Mouse (Mus musculus): ENCODE data around the gene Arrdc4.

The Arrdc4 gene

DNA sequence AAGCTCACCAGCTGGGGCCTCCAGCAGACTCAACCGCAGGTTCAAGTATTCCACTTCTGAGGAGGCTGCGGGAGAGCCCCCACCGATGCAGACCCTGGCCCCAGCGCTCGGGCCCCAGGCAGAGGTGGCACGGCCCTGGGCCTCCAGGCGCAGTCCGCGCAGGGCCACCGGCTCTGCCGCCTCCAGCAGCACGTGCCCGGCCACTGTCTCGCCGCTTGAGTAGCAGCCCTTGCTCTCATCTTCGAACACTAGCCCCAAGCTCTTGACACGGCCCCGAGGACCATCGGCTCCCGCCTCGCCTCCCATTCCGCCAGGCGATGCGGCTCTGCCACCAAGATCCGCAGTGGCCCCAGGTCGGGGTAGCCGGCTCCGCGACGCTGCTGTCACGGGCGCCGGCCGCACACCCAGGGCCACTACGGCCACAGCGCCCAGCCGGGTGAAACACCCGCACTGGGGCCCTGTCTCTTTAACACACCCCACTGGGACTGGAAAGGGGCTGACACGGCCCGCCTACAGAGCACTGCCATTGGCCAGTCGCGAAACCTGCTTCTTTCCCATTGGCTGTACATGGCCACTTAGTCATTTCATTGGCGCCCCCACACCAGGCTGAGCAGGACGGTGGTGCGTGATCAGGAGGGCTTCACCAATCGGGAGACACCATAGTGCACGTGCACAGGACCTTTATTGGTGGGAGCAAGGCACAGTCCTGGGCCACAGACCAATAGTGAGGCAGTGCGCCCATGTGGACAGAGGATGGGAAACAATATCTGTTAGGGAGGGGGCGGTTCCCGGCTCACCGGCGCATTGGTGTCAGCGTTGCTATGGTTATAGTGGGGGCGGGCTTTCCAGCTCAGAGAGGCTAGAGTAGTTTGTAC lies at the start of gene Arrdc4:
Gene Arrdc4, minus strand, starts transcription at position 481 of the 875 bp plus-strand sequence.
- DNase-seq, result peak; percentile 88

DNA sequence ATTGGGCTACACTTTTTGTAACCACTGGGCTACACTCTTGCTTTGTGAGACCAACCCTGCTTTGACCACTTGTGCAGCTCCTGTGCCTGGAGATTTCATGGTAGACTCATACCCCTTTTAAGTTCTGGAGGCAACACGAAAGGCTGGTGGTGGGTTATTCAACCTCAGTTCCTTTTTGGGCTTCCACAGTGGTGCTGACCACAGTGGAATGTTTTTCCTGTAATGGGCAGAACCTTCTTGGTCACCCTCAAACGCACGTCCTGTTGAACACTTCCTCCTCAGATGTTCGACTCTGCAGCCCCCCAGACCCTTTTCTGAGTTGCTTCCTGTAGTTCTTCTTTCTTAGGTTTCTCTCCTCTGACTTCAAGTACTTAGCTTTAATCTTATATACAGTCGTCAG lies 46.5 kb upstream of the Arrdc4 start:
- DNase-seq, result no peak

DNA sequence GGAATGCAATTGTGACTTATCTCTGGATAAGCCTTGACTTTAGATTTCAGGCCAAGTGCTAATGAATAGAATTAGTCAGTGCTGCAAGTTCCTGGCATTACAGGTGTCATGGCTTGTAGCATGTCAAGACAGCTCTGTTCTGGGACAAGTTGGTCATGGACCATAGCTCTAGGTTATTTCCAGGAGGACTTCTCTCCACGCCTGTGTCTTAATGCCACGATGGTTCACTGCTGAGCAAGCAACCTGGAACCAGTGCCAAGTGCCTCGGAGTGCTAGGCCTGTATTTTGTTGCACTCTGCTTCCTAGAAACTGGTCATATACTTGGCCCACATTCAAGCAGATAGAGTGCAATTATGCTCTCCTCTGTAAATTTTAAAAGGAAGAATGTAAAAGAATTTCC lies 39.7 kb upstream of the Arrdc4 start:
- DNase-seq, result no peak

DNA sequence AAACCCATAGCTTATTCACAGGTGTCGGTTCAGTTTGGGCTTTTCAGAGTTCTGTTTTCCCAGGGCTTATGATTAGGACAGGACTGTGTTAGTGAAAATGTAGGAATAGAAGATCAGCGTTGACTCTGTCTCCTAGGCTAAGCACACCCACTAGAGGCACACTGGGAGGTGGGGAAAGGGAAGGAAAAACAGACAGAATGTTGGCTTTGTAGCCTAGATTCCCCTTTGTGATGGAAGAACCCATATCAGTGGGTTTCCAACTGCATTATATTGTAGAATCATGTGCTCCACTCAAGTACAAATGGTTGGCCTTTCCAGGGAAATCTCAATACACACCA lies 22.7 kb upstream of the Arrdc4 start:
- no peak for DNase-seq

DNA sequence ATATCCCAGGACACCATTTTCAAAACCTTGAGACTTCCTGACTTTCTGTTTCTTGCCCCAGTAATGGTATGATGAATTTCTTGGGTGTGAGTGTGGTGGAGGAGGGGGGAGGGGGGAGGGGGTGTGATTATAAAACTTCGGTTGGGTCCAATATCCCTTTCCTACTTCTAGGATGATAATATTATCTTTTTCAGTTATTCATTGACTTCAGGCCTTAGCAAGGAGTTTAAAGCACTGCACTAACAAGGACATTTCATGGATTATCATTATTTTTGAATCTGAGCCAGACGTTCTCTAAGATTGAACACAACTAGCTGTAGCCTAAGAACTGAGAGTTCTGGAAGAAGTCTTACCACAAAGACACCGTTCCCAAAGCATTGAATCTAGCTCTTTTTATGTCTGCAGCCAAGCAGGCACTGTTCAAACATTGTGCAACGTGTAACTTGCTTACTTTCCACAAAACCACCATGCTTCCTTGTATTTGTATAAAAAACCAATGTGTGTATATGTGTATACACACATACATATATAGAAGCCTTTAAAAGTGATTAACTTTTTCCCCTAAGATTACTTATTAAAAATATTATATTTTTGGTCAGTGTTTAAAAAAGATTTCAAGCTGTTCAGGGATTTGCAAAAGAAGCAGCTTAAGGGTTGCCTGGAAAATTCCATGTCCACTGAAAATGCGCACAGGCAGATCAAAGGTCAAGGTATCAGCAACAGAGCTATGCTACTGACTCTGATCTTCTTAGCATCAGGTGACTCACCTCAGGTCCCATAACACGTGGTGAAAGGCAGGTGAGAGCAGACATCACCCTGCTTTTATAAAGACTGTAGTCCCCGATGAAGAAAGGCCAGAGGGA lies 22.1 kb upstream of the Arrdc4 start:
- DNase-seq, result no peak

DNA sequence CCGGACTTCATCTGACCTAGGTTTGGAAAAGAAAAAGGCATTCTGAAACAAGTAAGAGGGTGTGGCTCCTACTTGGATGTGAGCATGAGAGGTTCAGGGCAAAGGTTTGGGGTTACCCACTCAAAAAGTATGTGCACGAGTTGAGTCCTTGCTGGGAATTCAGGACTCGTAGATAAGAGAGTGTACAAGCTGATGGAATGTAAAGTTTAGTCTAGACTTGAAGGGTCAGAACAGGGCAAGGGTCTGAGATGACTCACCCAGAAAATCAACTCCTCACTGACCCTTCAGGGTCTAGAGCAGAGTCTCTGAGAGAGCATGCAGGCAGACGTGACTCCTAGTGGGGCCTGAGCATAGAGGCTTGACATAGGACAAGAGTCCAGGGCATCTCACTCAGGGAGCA lies 16.9 kb upstream of the Arrdc4 start:
- DNase-seq, result no peak

DNA sequence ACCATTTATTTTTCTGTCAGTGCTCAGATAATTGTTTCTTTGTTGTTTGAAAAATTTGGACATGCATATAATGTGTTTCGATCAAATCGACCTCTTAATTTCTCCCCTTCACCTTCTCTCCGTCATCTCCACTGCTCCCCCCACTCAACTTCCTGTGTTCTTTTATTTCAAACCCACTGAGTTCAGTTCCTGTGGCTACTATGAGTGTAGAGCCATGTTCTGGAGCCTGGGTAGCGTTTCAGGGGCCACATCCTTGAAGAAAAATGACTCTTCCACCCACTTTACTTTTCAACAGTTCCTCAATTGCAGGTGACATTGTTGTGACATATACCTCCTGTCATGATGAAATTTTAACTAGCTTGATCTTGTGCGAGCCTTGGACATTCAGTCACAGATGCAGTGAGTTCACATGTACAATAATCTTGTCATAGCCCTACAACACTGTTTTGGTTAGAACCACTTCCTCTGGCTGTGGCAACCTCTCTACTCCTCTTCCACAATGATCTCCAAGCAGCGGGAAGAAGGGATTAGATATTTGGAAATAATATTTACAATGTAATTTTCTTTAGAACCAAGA lies 10.2 kb upstream of the Arrdc4 start:
- DNase-seq, result no peak

DNA sequence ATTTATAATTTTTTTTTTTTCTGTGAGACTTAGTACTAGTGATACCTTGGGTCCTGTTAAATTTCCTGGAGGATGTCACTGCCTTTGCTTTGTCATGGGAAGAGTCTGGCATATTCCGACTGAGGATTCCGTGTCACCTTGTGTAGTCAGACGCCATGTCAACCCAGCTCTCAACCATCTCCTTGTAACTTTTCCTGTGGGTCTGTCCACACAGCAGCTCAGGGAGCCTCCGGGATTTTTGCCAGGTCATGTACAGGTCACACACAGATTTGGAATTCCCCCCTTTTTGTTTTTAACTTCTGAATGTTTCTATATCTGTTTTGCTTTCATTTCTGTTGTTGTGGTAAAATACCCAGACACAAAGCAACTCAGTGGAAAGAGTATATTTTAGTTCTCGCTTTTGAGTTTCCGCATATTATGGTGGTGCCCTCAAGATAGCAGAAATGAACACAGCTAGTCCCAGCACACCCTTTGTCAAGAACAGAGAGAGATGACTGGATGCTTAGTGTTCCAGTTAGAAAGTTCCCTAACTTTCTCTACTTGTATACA lies 7.7 kb upstream of the Arrdc4 start:
- DNase-seq, result no peak

DNA sequence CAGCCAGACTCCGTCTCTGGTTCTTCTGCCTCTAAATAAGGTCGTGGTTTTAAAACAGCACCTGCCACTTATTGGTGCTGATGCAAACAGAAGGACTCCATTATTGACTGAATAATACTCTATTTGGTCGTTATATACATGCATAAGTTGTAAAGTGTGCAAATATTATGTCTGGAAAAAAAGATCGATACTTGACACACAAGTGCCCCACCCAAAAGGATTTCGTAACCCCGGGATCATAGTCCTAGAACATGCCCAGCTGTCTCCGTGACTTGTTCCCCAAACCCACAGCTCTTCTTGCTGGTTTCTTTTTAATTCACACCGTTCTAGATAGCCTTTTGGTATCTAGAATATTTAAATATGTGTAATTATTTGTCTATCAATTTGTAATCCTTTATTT lies 878 bp upstream of the Arrdc4 start:
- no peak for DNase-seq

DNA sequence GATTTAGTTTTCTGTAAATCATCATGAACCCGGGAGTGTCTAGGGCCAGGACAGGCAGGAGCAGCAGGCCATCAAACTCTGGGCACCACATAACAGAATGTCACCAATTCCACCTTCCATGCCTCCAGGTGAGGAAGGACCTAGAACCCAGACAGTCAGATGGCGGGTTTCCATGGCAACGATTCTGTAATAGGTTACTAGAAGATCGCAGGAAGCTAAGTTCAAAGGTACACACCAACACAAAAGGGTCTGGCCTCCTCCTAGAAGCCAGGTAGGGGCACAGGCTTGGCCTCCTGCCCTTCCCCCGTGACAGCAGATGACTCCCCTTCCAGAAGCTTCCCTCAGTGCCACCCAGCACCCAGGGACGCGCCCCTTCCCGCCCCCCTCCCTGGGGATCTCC lies 680 bp downstream of the Arrdc4 start:
- DNase-seq, result peak; percentile 54

DNA sequence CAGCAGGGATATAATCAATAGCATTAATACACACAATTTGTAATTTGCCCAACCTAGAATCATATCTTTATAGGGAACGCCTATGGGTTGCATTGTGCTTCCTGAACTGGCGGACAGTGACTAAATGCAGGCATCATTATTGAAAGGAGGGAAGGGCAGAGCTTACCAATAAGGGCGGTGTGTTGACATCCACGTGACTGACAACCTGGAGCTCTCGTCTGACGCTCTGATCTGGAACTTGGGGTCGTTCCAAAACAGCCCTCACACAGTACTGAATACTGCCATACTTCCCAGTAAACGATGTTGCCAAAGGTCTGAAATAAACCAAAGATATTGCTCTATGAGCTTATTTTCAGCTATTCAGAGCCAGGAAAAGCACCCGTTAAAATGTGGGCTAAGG lies 4.4 kb downstream of the Arrdc4 start:
- DNase-seq, result no peak

DNA sequence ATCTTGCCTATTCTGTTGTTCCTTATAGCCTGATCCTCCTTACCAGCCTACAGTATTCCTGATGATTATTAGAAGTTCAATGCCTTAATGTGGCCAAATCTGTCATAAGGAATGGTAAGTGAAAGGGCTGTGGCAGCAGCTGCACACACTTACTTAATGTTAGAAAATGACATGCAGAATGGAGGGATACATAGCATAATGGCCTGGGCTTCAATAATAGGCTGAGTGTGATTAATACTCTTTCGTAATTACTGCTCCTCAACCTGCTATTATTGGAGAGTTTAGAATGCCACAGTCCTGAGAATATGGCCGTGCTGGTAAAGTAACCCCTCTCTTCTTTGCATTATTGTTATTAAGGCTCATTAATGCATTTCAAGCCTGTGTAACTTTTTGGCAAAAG lies 4.8 kb downstream of the Arrdc4 start:
- no peak for DNase-seq

DNA sequence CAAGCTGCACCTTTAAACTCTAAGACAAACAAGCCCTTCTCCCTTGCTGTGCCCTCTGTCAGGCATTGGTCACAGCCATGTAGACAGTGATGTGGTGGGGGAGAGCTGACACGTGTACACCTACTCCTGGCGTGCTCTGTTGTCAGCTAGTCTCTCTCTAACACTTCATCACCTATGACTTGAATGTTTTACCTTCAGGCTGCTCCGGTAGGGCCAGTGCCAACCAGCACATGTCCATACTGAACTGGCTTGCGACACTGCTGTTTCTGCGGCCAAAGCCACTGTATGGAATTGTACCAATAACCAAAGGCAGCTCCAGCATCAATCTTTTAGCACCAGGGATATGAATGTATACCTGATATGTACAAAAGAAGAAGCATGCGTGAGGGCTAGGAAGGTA lies 8.3 kb downstream of the Arrdc4 start:
- DNase-seq, result no peak

DNA sequence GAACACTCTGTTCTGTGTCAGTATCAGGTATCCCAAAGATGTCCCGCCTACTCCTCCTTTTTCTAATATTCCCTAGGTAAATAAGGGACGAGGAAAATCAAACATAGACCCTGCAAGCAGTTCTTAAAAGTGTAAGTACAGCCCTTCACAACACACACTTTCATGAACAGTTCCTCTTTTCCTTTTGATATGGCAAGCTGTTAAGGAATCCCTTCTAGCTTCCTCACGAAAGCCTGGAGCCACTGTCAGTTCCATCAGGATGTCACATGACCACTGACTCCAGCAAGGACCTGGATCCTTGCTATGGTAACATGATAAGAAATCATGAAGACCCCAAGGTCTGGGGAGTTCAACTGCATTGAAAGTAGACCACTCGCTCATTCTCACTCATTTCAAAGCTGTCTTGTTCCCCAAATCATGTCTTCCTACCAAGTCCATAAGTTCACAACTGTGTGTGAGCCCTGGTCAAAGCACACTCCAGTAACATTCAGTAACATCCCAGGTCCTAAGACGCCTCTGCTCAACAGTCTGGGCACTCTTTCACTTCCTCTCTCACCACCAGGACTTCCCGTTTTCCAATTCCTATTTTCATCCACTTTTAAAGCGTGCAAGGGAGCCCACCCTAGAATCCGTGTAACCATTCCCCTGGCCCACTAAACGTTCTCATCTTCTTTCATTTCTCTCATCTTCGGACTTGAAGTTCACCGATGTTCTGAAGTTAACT lies 10.2 kb downstream of the Arrdc4 start:
- DNase-seq, result no peak

DNA sequence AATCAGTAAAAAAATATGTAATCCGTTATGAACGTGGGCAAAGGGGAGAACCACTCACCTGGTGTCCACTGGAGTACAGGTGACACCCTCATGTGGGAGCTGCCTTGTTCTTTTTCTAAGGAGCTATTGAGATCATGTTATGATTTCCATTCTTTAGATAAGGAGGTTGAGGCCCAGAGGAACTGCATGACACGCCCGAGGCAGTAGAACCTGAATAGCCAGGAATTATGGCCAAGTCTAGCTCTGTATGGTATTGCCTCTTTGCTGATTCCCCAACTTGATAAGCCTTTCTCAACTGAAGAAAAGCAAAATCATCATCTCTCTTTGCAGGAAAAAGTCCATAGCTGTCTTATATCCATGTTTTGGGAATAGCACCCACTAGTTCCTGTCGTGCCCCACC lies 22.7 kb downstream of the Arrdc4 start:
- DNase-seq, result no peak

DNA sequence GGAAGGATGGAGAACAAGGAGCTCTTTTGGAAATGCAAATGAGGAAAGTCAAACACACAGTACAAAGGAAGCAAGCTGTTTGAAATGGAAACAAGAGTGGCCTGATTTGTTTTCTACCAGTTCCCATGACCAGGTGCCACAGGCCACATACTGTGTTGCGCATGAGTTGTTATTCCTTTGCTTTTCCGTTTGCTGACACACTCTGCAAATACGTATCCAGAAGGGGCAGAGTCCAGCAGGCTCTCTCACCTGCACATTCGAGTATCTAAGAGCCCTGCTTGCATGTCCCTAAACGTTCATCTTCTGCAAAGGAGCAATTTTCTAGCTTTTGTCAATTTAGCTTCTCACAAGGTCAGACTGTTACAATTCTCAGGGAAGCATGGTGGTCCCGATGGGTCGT lies 24.3 kb downstream of the Arrdc4 start:
- no peak for DNase-seq

DNA sequence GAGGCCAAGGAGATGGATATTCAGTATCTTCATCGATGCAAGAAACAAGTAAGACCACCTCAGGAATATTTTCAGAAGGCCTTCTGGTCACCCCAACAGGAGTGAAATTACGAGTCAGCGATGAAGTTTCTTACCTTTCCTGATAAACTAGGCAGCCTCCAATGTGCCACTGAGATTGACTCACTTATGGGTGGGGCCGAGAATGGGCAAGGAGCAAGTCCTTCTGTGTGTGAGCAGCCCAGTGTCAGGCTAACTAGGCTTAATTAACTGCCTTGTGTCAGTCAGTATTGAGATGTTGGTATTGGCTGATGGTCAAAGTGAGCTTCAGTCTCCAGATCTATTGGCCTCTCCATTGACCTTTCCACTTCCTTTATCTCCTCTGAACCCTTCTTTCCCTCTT lies 27.5 kb downstream of the Arrdc4 start:
- DNase-seq, result no peak

DNA sequence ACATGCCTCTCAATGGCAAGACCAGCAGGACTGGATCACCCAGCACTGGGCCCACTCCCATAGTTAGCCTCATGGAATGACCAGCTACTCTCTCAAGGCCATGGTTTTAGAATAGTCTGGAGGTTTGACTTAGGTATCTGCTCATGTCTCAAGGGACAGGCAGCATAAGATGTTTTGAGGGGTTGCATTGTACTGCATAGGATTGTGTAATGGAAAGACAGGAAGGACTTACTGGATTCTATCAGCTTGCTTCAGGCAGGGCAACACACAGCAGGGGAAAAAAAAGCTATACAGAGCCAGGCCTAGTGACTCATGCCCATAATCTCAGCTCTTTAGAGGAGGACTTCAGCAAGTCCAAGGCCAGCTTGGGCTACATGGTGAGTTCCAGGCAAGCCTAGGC lies 31.1 kb downstream of the Arrdc4 start:
- no peak for DNase-seq

DNA sequence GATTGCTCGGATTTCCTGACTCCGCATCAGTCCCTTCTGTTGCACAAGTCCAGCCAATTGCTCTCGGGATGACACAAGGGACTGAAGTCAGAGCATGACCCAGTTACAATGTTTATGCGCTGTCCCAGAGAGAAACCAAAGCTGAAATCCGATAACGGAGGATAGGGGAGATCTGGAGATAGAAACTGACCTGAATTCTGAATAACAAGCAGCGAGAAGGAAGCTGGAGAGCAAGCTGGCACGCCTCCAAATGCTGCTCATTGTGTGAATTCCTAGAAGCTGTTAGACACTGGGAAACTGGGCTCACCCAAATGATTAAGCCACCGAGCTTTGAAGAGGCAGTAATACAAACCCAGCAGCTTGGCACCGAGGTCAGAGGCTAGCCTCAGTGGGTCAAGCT lies 31.5 kb downstream of the Arrdc4 start:
- DNase-seq, result peak; percentile 73

DNA sequence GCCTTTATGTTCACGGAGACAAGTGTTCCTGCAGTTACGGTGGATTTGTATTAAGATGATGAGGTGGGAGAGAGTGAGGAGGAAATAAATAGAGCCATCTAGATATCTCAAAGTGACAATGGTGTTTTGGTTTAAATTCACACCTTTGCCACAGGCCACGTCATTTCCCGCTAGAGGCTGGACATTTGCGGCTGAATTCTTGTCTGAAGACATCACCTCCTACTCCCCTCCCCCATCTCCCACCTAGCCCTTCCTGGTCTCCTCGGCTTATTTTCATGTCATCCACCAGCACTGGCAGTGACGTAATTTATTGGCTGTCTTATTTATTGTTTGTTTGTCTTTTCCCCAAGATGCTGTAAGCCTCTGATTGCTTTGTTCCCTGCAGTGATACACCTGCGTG lies 32.1 kb downstream of the Arrdc4 start:
- DNase-seq, result no peak

DNA sequence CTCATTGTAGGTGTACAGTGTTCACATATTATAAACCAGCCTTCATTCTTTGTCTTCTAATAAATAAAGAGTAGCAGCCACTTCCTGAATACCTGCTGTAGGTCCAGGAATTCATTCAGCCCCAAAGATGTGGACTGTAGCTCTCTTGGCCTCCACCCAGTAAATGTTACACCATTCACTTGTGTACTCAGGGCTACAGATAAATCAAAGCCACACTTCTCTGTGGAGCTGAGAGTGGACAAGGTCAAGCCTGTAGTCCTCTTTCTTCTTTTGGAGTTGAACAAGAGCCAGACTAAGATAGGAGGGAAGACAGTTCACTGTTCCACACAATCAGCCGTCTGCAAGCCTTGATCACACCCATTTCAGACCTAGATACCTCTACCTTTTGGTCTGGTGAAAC lies 36.1 kb downstream of the Arrdc4 start:
- DNase-seq, result no peak

DNA sequence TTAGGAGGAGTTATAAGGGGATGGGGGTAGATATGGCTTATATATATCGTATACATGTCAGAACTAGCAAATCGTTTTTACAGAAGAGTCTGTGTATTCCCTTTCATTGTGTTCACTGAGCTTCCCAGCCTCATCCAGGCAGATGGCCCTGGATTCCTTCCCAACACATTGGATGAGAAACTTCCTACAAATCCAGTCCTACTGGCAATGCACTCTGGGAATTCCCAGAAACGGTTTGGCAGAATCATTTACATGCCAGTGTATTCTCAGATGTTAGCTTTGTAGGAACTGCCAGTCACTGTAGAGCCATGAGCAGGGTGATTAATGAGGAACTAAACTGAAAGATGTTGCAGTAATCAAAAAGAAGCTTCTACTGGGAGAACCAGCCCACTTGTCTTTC lies 36.6 kb downstream of the Arrdc4 start:
- peak; percentile 21 for DNase-seq

DNA sequence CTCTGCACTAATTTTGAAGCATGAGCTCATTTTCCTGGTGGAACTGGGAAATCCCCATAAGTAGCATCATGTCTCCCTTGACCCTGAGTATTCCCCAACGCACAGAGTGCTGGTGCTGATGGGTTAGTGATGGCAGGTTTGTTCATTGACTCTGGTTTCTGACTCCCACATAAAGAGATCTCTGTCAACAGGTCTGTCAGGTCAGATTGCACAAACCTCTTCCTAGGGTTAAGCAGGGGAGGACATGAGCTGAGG lies 39.8 kb downstream of the Arrdc4 start:
- no peak for DNase-seq
